Mouse (Mus musculus) thymus, adult 2 months (tissue): ENCODE results near the gene St8sia2. TPM values are rescaled to one million over a fixed set of nuclear protein-coding genes. Genes with fewer than 3 reads are reported as not detected.
"Not testable (repeated sequence)": the region's sequence is repeated elsewhere in the genome, so short reads cannot be mapped to it uniquely, and the experiment has no call there.

Experiments
- DNase-seq: peaks from one replicate; pipeline ENCODE4 v3.0.0; 2021
- H3K27ac ChIP-seq: fragments of 200-500 bp; 2 replicates; pipeline ENCODE4 v1.5.1; 2012; ENCODE audit warnings: low read length, control low read depth; ENCODE audit not compliant: control insufficient read depth, insufficient read depth
- H3K27me3 ChIP-seq: fragments of 200-500 bp; 2 replicates; pipeline ENCODE4 v1.6.1; 2012; ENCODE audit warnings: mild to moderate bottlenecking, low read length, moderate library complexity, mixed read lengths; ENCODE audit not compliant: control insufficient read depth, insufficient read depth
- H3K36me3 ChIP-seq: fragments of 200-500 bp; 2 replicates; pipeline ENCODE4 v1.6.1; 2012; ENCODE audit warnings: mild to moderate bottlenecking, low read length, moderate library complexity; ENCODE audit not compliant: control insufficient read depth, insufficient read depth
- H3K4me1 ChIP-seq: fragments of 200-500 bp; replicated peaks from 2 replicates; pipeline ENCODE4 v1.6.1; 2012; ENCODE audit warnings: low read length; ENCODE audit not compliant: control insufficient read depth, insufficient read depth
- H3K4me3 ChIP-seq: fragments of 200-500 bp; 2 replicates; pipeline ENCODE4 v1.5.1; 2012; ENCODE audit warnings: mild to moderate bottlenecking, low read length, control low read depth, moderate library complexity; ENCODE audit not compliant: control insufficient read depth, insufficient read depth
- CTCF ChIP-seq: fragments of 200-500 bp; IDR thresholded peaks from 2 replicates; pipeline ENCODE4 v1.5.1; 2012; ENCODE audit warnings: mild to moderate bottlenecking, control low read depth, low read length, moderate library complexity, borderline replicate concordance; ENCODE audit not compliant: control insufficient read depth, poor library complexity, insufficient read depth; ENCODE audit errors: extremely low read depth
- POLR2A ChIP-seq: fragments of 200-500 bp; IDR thresholded peaks from 2 replicates; pipeline ENCODE4 v1.6.1; 2012; ENCODE audit warnings: mild to moderate bottlenecking, low read length, control low read depth, moderate library complexity; ENCODE audit not compliant: control insufficient read depth, poor library complexity, insufficient read depth; ENCODE audit errors: extremely low read depth
- WGBS: fragments of 180-500 bp; shearing (Covaris S2); methylation state at CpG from one replicate; pipeline ENCODE4 v1.1.7; 2018; 5-methylcytosine and 5-hydroxymethylcytosine counted together
- polyA plus RNA-seq: library from polyadenylated mRNA; depleted of rRNA; stranded (reverse); fragments of >200 nt; gene quantifications from 2 replicates; pipeline ENCODE4 v1.2.3, GENCODE M21; 2012

The St8sia2 gene
- polyA plus RNA-seq, 1 experiment = 0.47 TPM

GRCm38 (mm10) chr7:74000743-74001510 is 12.6 kb downstream of the St8sia2 start:
- 92% methylated on average over 12 of the region's 12 CpGs for WGBS
- Histone ChIP-seq H3K4me3 (no peak overlapping the region), H3K4me1 (no peaks in the 10 kb centered on the region), H3K27me3 (no peaks in the 10 kb centered on the region), H3K27ac (no peak overlapping the region), H3K36me3 (no peaks in the 10 kb centered on the region)
- TF ChIP-seq CTCF (no peak), POLR2A (no peak)
- no peak for DNase-seq

- H3K27ac ChIP-seq = no peak overlapping the region
- WGBS = 93% methylated on average over 2 of the region's 2 CpGs
- no peaks in the 10 kb centered on the region for H3K36me3 ChIP-seq
- H3K4me3 ChIP-seq = no peak overlapping the region
- H3K27me3 ChIP-seq = no peaks in the 10 kb centered on the region
- no peak for DNase-seq
- TF ChIP-seq CTCF = no peak
- no peak for TF ChIP-seq POLR2A
- no peaks in the 10 kb centered on the region for H3K4me1 ChIP-seq
Observed at GRCm38 (mm10) chr7:73989366-73989765, 24.1 kb downstream of the St8sia2 start.

- H3K36me3 ChIP-seq, H3K27me3 ChIP-seq, DNase-seq, H3K4me1 ChIP-seq, H3K4me3 ChIP-seq, H3K27ac ChIP-seq: not testable (repeated sequence)
- 3% methylated on average over 5 of the region's 5 CpGs for WGBS
Observed at GRCm38 (mm10) chr7:73972157-73972556, 41.3 kb downstream of the St8sia2 start.

GRCm38 (mm10) chr7:73965164-73965563 is 48.3 kb downstream of the St8sia2 start:
- Histone ChIP-seq H3K36me3 (no peaks in the 10 kb centered on the region), H3K4me3 (no peak overlapping the region), H3K27ac (no peak overlapping the region), H3K4me1 (no peaks in the 10 kb centered on the region), H3K27me3 (no peaks in the 10 kb centered on the region)
- 95% methylated on average over 3 of the region's 3 CpGs for WGBS
- TF ChIP-seq CTCF (no peak), POLR2A (no peak)
- DNase-seq = no peak

GRCm38 (mm10) chr7:73962431-73962830 is 51.1 kb downstream of the St8sia2 start:
- no peak overlapping the region for H3K4me3 ChIP-seq
- no peaks in the 10 kb centered on the region for H3K4me1 ChIP-seq
- H3K36me3 ChIP-seq = no peaks in the 10 kb centered on the region
- no peak overlapping the region for H3K27ac ChIP-seq
- TF ChIP-seq POLR2A (no peak), CTCF (no peak)
- H3K27me3 ChIP-seq = no peaks in the 10 kb centered on the region
- WGBS = 94% methylated on average over 5 of the region's 5 CpGs
- DNase-seq = no peak

GRCm38 (mm10) chr7:73954441-73954840 is 59.0 kb downstream of the St8sia2 start:
- no peaks in the 10 kb centered on the region for H3K36me3 ChIP-seq
- no peaks in the 10 kb centered on the region for H3K27me3 ChIP-seq
- DNase-seq = no peak
- no peak overlapping the region for H3K27ac ChIP-seq
- H3K4me1 ChIP-seq = no peaks in the 10 kb centered on the region
- H3K4me3 ChIP-seq = no peak overlapping the region
- 80% methylated on average over 5 of the region's 5 CpGs for WGBS
- no peak for TF ChIP-seq CTCF
- no peak for TF ChIP-seq POLR2A

- H3K36me3 ChIP-seq = no peaks in the 10 kb centered on the region
- H3K4me3 ChIP-seq = no peak overlapping the region
- no peaks in the 10 kb centered on the region for H3K4me1 ChIP-seq
- no peak for DNase-seq
- WGBS = 93% methylated on average over 4 of the region's 4 CpGs
- no peak overlapping the region for H3K27ac ChIP-seq
- TF ChIP-seq POLR2A (no peak), CTCF (no peak)
- no peaks in the 10 kb centered on the region for H3K27me3 ChIP-seq
Observed at GRCm38 (mm10) chr7:73953131-73953530, 60.4 kb downstream of the St8sia2 start.
